Mouse (Mus musculus) thymus, postnatal 0 days (tissue): ENCODE measurements around the gene Sh2b1. TPM values are rescaled to one million over a fixed set of nuclear protein-coding genes. Genes with fewer than 3 reads are reported as not detected.

ENCODE experiments used
- DNase-seq: peaks from one replicate; pipeline ENCODE4 v3.0.0-alpha.2; 2015; ENCODE audit warnings: low spot score
- polyA plus RNA-seq: library from polyadenylated mRNA; unstranded; fragments of >200 nt; fragmentation: Nextera tagmentation; extraction: Ambion mirVana; gene quantifications from 2 replicates; pipeline ENCODE4 v1.2.1, GENCODE M21; 2015

Sh2b1 gene
- polyA plus RNA-seq, 1 experiment from 2014 or later = 38.6 TPM

- DNase-seq = peak; percentile 43
Measured at GRCm38 (mm10) chr7:126456382-126457266, 18.6 kb downstream of the Sh2b1 start.

GRCm38 (mm10) chr7:126455242-126455641 is 20.0 kb downstream of the Sh2b1 start:
- DNase-seq = no peak

GRCm38 (mm10) chr7:126453861-126454260 is 21.4 kb downstream of the Sh2b1 start:
- DNase-seq = no peak

DNA sequence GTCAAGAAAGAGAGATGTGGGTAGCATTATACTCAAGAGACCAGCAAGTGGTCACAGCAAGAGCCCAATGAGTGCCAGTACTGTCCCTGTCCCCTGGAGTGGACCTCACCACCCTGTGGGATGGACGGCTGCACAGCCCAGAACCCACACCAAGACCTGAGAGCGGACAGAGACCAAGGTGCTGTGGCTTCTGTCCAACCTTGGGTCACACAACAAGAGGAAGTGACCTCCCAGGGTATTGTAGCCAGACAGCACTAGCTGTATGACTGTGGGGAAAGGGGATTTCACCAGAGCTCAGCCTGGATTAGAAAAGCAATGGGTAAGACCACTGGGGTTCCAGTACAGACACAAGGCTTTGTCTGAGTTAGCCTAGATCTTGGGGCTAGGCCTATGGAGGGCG is 23.0 kb downstream of the Sh2b1 start:
- no peak for DNase-seq

GRCm38 (mm10) chr7:126450641-126451040 is 24.6 kb downstream of the Sh2b1 start:
- no peak for DNase-seq

DNA sequence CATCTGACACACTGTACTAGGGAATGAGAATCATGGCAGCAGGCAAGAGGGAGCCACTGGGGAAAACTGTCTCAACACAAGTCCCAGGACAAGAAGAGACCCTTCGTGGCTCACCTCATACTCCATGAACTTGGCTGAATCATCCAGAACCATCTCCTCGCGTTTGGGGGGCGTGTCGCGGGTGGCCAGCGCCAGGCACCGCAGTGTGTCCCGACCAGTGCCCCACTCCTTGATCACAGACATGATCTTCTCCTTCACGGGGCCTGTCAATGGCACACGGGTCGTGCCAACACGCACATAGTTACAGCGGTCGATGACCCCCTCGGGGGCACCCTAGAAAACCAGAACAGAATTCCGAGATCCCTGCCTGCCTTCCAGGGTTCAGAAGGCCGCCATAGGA is 25.2 kb downstream of the Sh2b1 start:
- no peak for DNase-seq

GRCm38 (mm10) chr7:126448481-126448880 is 26.7 kb downstream of the Sh2b1 start:
- DNase-seq = no peak

DNA sequence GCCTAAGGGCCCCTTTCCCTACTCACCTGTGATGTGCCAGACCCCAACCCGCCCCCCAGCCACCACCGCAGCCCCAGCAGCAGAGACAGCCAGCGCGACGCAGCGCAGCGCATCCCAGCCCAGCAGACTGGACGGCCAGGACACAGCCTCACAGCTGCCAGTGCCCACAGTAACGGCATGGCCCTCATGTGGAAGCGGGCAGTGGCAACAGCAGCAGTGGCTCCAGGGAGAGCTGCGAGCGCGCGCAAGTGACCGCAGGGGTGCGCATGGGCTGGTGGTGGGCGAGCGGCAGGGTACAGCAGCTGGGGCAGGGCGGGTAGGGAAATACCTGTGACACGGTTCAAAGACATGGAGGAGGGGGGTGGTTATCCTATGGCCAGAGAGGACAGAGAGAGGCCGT is 29.0 kb downstream of the Sh2b1 start:
- DNase-seq = no peak

GRCm38 (mm10) chr7:126445104-126445815 is 30.0 kb downstream of the Sh2b1 start:
- DNase-seq = no peak

GRCm38 (mm10) chr7:126444536-126444935 is 30.7 kb downstream of the Sh2b1 start:
- no peak for DNase-seq

DNA sequence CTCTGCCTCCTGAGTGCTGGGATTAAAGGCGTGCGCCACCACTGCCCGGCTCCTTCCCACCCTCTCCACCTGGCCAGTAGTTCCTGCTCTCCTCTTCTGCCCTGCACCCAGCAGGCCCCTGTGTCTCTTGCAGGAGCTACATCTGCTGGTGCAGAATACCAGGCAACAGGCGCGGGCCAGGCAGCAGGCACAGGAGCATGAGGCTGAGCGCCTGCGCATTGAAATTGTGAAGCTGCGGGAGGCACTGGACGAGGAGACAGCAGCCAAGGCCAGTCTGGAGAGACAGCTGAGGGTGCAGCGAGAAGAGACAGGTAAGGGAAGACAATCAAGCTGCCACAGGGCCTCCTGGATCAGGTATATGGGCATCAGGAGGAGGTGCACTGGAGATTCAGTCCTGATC is 31.2 kb downstream of the Sh2b1 start:
- DNase-seq = no peak

GRCm38 (mm10) chr7:126440134-126440533 is 35.1 kb downstream of the Sh2b1 start:
- no peak for DNase-seq

DNA sequence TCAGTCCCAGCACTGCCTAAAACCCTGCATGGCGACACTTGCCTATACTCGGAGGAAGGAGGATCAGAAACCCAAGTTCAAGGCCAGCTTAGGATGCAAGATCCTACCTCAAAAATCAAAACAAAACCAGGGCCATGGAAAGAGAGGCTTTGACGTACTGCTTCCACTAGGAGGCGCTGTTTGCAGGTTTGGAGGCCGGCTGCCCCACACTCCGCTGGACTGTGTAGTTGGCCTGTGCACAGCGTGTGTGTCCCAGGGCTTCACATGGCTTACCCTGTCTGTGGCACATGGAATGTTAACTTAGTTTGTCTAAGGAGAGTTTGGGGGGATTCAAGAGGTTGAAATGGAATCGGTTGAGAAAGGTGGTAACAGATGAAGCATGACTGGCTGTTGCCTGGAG is 38.4 kb downstream of the Sh2b1 start:
- DNase-seq = peak; percentile 73

- no peak for DNase-seq
Measured at GRCm38 (mm10) chr7:126435801-126436200, 39.4 kb downstream of the Sh2b1 start.

- no peak for DNase-seq
Measured at GRCm38 (mm10) chr7:126434726-126435125, 40.5 kb downstream of the Sh2b1 start.

DNA sequence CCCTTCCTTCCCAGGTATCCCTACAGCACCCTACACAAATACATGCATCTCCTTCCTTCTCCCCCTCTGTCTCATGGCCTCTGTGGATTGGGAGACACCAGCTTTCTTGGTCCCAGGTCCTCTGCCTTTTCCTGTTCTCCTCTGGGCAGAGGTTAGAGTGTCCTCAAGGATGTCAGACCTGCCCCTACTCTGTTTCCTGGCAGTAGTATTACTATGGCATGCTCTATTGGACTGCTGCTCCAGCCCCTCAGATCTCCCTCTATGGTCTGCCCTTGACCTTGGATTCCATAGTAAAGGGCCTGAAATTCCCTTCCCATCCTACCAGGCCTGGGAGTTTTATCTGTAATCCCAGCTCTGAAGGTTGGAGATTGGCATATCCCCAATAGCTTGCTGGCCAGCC is 45.1 kb downstream of the Sh2b1 start:
- DNase-seq = no peak

DNA sequence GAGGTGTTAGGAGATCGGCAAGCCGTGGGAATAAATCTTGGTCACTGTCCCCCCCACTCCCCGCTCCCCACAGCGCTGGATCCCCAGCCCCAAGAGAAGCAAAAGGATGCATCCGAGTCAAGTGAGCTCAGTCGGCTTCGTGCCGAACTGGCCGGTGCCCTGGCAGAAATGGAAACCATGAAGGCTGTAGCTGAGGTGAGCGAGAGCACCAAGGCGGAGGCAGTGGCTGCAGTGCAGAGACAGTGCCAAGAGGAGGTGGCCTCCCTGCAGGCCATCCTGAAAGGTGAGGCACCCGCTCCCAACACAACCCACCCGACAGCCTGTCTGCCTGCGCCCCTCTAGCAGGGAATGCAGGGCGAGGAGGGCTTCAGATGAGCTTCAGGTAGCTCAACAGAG is 45.7 kb downstream of the Sh2b1 start:
- no peak for DNase-seq

DNA sequence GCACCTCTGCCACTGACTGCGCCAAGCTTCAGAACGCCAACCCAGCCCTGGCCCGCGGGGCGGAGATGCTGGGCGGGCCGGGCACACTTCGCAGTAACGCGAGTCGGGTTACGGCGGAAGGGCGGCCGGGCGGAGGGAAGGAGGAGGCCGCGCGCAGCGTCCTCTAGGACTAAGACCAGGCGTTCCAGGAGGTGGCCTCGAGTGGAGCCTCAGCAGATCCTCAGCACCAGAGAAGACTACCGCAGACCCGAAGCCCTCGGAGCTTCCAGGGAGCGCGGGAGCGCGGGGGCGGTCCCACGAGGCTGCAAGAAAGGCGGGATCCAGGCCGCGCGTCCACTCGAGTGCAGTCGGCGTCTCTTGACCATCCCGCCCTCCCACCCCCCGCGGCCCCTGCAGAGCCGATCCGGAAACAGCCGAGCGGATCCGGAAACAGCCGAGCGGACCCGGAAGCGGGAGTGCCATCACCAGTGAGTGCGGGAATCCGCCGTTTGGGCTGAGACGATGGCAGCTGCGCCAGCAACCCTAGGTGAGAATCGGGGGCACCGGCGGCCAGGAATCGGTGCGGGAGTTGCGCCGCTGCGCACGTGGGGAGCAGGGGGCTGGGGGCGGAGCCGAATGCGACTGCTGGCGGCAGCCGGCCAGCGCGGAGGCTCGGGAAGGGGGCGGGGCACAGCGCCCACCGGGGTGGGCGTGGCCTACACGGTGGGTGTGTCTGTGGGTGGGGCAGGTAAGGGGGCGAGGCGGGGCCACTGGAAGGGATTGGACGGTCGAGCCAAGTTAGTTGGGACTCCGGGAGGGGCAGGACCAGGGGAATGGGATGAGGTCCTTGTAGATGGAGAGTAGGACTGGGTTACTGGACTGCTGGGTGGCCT is 46.4 kb downstream of the Sh2b1 start, which contains the start of gene Rabep2:
Gene Rabep2, plus strand, starts transcription at position 129 of the 872 bp plus-strand sequence.
- peak; percentile 86 for DNase-seq

DNA sequence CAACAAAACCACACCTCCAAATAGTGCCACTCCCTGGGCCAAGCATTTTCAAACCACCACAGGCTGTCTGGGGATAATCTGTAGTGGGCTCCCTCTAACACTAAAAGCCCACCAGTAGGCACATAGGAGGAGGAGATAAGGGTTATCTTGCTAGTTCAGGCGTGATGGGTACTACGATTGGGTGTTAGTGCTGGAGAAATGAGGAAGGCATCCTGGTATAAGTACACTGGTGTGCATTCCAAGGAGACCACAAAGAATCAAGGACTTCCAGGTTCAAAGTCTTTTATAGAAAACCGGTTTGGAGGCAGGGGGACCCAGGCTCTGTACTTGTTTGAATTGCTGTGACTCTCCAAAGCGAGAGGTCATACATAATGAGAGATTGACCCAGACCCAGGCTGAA is 47.1 kb downstream of the Sh2b1 start:
- DNase-seq = no peak

- DNase-seq = no peak
Measured at GRCm38 (mm10) chr7:126427323-126427860, 47.8 kb downstream of the Sh2b1 start.

GRCm38 (mm10) chr7:126424161-126424560 is 51.1 kb downstream of the Sh2b1 start:
- no peak for DNase-seq
